Mouse (Mus musculus): ENCODE data around the gene Speg.
A peak's percentile ranks its signal among the peaks of the same experiment; 100 is the strongest.

Gene Speg

DNA sequence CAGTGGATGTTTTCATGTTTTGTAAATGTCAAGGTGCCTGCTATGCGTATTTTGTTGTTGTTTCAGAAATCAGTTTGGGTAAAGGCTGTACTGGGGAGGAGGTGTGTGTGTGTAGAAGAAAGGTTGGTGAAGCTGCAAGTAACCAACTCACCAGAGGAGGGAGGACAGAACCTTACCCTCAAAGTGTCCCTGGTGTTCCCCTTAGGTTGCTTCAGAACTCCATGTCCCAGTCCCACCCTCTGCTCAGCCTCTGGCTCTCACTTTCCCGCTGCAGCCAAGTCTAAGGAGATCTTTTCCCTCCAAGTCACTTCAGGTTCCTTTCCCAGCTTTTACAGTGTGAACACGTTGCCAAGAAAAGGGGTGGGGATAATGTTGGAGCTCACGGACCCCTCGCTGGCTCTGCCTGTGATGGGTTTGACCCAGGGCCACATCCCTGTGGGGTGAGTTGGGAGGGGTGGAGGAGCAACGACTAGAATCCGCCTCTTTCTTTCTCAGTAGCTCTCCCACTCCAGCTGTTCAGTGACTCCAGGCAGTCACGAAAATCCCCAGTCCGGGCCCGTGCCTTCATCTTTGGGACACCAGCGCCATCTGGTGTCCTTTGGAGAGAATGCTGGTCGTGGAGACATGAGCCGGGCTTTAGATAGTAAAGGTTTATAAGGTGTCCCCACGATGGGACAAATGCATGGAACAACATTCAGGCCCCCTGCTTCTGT, 92.3 kb downstream of the Speg start:
- DNase-seq: peak; percentile 36 to 66

DNA sequence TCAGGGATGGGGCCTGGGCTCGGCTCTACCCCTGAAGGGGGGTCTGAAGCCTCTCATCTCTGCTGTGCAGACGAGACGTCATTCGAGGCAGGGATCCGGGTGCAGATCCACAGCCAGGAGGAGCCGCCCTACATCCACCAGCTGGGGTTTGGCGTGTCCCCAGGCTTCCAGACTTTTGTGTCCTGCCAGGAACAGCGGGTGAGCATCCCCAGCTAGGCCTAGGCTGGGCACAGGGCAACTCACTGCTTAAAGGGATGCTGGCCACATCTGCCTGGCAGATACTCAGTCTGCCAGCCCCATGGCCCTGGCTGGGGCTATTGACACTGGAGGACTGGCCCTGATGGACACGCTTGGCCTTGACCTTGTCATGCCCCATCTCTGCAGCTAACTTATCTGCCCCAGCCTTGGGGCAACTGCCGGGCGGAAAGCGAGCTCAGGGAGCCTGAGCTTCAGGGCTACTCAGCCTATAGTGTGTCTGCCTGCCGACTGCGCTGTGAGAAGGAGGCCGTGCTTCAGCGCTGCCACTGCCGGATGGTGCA, 94.3 kb downstream of the Speg start:
- DNase-seq: no peak

- no peak for DNase-seq
These were observed 101.3 kb downstream of the Speg start for GRCm38 (mm10) chr1:75476441-75476840.

- peak; percentile 72 to 86 for DNase-seq
These were observed 102.3 kb downstream of the Speg start for GRCm38 (mm10) chr1:75477264-75477965.

DNA sequence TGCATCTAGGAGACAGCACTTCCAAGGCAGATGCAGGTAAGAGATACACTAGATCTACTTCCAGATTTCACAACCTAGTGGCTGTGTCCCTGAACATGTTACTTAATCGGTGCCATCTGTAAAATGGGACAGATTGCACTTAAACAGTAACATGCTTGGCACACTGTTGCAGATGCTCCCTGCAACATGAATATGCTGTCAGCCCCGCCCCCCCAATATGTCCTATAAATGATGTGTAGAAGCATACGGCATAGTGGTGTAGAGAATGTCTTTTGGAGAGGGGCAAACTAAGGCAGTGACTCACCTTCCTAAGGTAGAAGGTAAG, 102.8 kb downstream of the Speg start:
- no peak for DNase-seq

GRCm38 (mm10) chr1:75478497-75478896, 103.4 kb downstream of the Speg start:
- peak in 1 of 2 experiments; percentile 41 for DNase-seq

DNA sequence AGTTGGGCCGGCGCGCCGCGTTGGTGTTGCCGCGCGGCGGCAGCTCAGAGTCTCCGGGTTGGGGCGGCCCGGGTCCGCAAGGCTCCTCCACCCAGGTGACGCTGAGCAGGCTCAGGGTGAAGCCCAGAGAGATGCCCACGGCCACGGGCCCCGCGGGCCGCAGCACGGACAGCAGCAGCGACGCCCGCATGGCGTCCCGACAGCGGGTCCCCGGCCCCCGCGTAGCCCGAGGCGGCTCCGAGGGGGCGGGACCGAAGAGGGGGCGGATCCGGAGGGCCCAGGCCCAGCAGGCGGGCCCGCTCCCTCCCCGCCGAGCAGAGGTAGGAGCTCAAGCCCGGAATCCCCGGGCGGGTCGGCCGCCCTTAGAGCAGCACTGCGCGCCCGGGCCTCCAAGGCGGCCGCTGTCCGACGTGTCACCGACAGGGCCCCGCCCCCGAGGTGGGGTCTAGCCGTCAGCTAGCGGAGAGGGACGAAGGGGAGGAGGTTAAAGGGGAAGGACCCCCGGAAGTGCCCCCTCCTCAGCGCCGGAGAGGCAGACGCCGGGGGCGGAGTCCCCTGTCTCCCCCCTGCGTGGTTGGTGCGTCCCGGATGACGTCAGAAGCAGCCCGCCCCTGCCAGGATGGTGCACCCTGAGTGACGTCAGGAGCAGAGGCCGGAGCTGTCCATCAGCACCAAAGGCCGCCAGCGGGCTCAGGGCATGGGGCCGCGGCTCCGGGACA, 104.0 kb downstream of the Speg start, which contains the start of the genes Chpf and Tmem198:
Chpf (minus strand) TSS at position 392 of the 719 bp plus-strand sequence.
Tmem198 (plus strand) TSS at position 617 of the 719 bp plus-strand sequence.
- DNase-seq: peak; percentile 94

DNA sequence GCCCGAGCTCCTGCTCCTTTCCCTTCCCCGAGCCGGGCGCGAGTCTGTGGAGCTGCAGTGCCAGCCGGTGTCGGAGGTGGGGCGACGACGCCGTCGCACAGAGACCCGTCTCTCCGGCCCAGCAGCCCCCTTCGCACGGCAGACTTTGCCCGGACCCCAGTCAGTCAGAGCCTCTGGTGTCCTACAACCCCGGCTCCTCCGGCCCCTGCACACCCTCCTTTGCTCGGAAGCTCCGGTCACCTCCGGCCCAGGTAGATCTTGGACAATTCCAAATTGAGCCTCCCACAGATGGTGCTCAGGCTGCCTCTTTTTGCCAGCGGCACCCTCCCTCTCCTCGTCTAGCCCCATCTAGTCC, 104.5 kb downstream of the Speg start:
- DNase-seq: no peak

GRCm38 (mm10) chr1:75480036-75480435, 104.9 kb downstream of the Speg start:
- DNase-seq: no peak

DNA sequence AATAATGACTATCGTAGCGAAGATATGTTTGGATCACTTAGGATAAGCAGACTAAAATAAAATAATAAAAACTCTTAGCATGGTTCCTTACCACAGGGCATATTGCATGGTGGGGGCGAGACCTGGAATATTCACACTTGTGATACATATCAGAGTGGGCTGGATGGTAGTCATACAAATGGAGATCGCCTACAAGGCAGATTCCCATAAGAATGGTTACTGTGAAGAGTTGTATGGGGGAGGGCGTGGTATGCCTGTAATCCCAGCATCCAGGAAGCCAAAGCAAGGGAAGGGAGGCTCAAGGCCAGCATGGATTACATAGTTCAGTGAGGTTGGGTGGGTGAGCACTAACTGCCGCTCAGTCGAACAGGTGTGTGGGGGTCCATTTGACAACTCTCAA, 105.6 kb downstream of the Speg start:
- DNase-seq: no peak
